Mouse (Mus musculus): ENCODE data around the gene Kcnk5. TPM values are rescaled to one million over a fixed set of nuclear protein-coding genes. Genes with fewer than 3 reads are reported as not detected.

Kcnk5 gene
- polyA plus RNA-seq, 1 experiment from 2014 or later: 6.6 TPM

GRCm38 (mm10) chr14:20103207-20103606, 78.4 kb downstream of the Kcnk5 start:
- no peak overlapping the region for H3K9ac ChIP-seq (ENCODE audit: low read length)
- DNase-seq (ENCODE audit: low spot score, missing footprints): no peak
- 56% methylated on average over 4 of the region's 4 CpGs for WGBS

GRCm38 (mm10) chr14:20098061-20098460, 83.5 kb downstream of the Kcnk5 start:
- H3K36me3 ChIP-seq (ENCODE audit: control insufficient read depth, insufficient read depth, low read length): no peaks in the 10 kb centered on the region
- H3K27me3 ChIP-seq (ENCODE audit: control insufficient read depth, insufficient read depth, low read length): no peaks in the 10 kb centered on the region
- DNase-seq (ENCODE audit: low spot score, missing footprints) (no peak), ATAC-seq (ENCODE audit: low FRiP score) (no peak)
- H3K9ac ChIP-seq (ENCODE audit: low read length): no peak overlapping the region
- no peak overlapping the region for H3K27ac ChIP-seq (ENCODE audit: low read depth, low read length)
- H3K4me1 ChIP-seq (ENCODE audit: control insufficient read depth, insufficient read depth, low read length): no peaks in the 10 kb centered on the region
- H3K4me3 ChIP-seq (ENCODE audit: low read depth, low read length): no peak overlapping the region
- 77% methylated on average over 5 of the region's 5 CpGs for WGBS
- no peaks in the 10 kb centered on the region for H3K9me3 ChIP-seq (ENCODE audit: control insufficient read depth, low read length)
- H3K4me2 ChIP-seq: no peak overlapping the region

More at GRCm38 (mm10) chr14:20103207-20103606, 78.4 kb downstream of the Kcnk5 start:
- no peak overlapping the region for H3K27ac ChIP-seq (ENCODE audit: low read depth, low read length)
- no peak overlapping the region for H3K4me3 ChIP-seq (ENCODE audit: low read depth, low read length)
- no peak for ATAC-seq (ENCODE audit: low FRiP score)
- H3K9me3 ChIP-seq (ENCODE audit: control insufficient read depth, low read length): no peaks in the 10 kb centered on the region
- H3K4me2 ChIP-seq: no peak overlapping the region
- no peaks in the 10 kb centered on the region for H3K27me3 ChIP-seq (ENCODE audit: control insufficient read depth, insufficient read depth, low read length)
- H3K36me3 ChIP-seq (ENCODE audit: control insufficient read depth, insufficient read depth, low read length): no peaks in the 10 kb centered on the region
- H3K4me1 ChIP-seq (ENCODE audit: control insufficient read depth, insufficient read depth, low read length): no peaks in the 10 kb centered on the region

- Histone ChIP-seq H3K27ac (ENCODE audit: low read depth, low read length) (no peak overlapping the region), H3K4me3 (ENCODE audit: low read depth, low read length) (no peak overlapping the region)
- DNase-seq (ENCODE audit: low spot score, missing footprints): no peak
Measured at GRCm38 (mm10) chr14:20094942-20095341, 86.7 kb downstream of the Kcnk5 start.

GRCm38 (mm10) chr14:20093493-20093892, 88.1 kb downstream of the Kcnk5 start:
- H3K9ac ChIP-seq (ENCODE audit: low read length): no peak overlapping the region
- H3K4me2 ChIP-seq: no peak overlapping the region
- no peak overlapping the region for H3K4me3 ChIP-seq (ENCODE audit: low read depth, low read length)
- no peak overlapping the region for H3K27ac ChIP-seq (ENCODE audit: low read depth, low read length)
- WGBS: 27% methylated on average over 7 of the region's 7 CpGs
- no peaks in the 10 kb centered on the region for H3K36me3 ChIP-seq (ENCODE audit: control insufficient read depth, insufficient read depth, low read length)
- H3K27me3 ChIP-seq (ENCODE audit: control insufficient read depth, insufficient read depth, low read length): no peaks in the 10 kb centered on the region
- no peak for ATAC-seq (ENCODE audit: low FRiP score)
- no peaks in the 10 kb centered on the region for H3K9me3 ChIP-seq (ENCODE audit: control insufficient read depth, low read length)
- no peaks in the 10 kb centered on the region for H3K4me1 ChIP-seq (ENCODE audit: control insufficient read depth, insufficient read depth, low read length)
- DNase-seq (ENCODE audit: low spot score, missing footprints): peak; percentile 83

More at GRCm38 (mm10) chr14:20094942-20095341, 86.7 kb downstream of the Kcnk5 start:
- H3K9me3 ChIP-seq (ENCODE audit: control insufficient read depth, low read length): no peaks in the 10 kb centered on the region
- no peak overlapping the region for H3K4me2 ChIP-seq
- no peaks in the 10 kb centered on the region for H3K36me3 ChIP-seq (ENCODE audit: control insufficient read depth, insufficient read depth, low read length)
- no peaks in the 10 kb centered on the region for H3K4me1 ChIP-seq (ENCODE audit: control insufficient read depth, insufficient read depth, low read length)
- ATAC-seq (ENCODE audit: low FRiP score): no peak
- H3K9ac ChIP-seq (ENCODE audit: low read length): no peak overlapping the region
- 79% methylated on average over 5 of the region's 5 CpGs for WGBS
- H3K27me3 ChIP-seq (ENCODE audit: control insufficient read depth, insufficient read depth, low read length): no peaks in the 10 kb centered on the region

Other genes starting within 250 kb of the Kcnk5 start
- 134 and 152 TPM in 2 replicates for gene Gng2, start 204.2 kb downstream of the Kcnk5 start, polyA plus RNA-seq (2014; fragmentation: Nextera tagmentation; extraction: Ambion mirVana)
- 11.3 and 12.6 TPM in 2 replicates for gene Saysd1, start 43.3 kb downstream of the Kcnk5 start, polyA plus RNA-seq (2014; fragmentation: Nextera tagmentation; extraction: Ambion mirVana)
- not detected in 2 replicates for gene Kcnk16, start 87.4 kb upstream of the Kcnk5 start, polyA plus RNA-seq (2014; fragmentation: Nextera tagmentation; extraction: Ambion mirVana)
- gene Nudt13, start 112.9 kb upstream of the Kcnk5 start, polyA plus RNA-seq (2014; fragmentation: Nextera tagmentation; extraction: Ambion mirVana): 6.6 and 7.1 TPM in 2 replicates
- 73.3 and 74.8 TPM in 2 replicates for gene Ecd, start 166.3 kb upstream of the Kcnk5 start, polyA plus RNA-seq (2014; fragmentation: Nextera tagmentation; extraction: Ambion mirVana)
- 53.8 and 58.9 TPM in 2 replicates for gene Fam149b, start 166.4 kb upstream of the Kcnk5 start, polyA plus RNA-seq (2014; fragmentation: Nextera tagmentation; extraction: Ambion mirVana)
- 276 and 296 TPM in 2 replicates for gene Dnajc9, start 207.1 kb upstream of the Kcnk5 start, polyA plus RNA-seq (2014; fragmentation: Nextera tagmentation; extraction: Ambion mirVana)
- gene Mrps16, start 211.8 kb upstream of the Kcnk5 start, polyA plus RNA-seq (2014; fragmentation: Nextera tagmentation; extraction: Ambion mirVana): 71.8 and 73.0 TPM in 2 replicates